Mouse (Mus musculus): ENCODE results near the gene Anks3. TPM values are rescaled to one million over a fixed set of nuclear protein-coding genes. Genes with fewer than 3 reads are reported as not detected.

The Anks3 gene
- total RNA-seq, 2 experiments from 2014 or later, result 30.3 to 41.9 TPM

DNA sequence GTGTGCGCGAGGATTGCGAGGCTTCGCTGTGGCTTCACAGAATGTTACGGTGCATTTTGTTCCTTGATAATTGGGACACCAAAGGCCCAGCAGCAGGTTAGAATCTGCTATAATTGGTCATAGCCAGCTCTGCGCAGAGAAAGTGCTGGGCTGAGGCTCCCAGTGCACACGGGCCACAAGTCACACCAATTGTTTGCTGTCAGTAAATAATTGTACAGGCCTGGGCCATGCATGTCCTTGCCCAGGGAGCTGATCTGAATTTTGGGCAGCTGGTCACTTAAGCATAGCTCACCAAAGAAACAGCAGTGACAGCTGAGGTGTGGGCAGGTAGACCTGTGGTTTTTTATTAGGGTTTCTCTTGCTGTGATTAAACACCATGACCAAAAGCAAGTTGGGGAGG, 36.0 kb downstream of the Anks3 start:
- no peak for DNase-seq

DNA sequence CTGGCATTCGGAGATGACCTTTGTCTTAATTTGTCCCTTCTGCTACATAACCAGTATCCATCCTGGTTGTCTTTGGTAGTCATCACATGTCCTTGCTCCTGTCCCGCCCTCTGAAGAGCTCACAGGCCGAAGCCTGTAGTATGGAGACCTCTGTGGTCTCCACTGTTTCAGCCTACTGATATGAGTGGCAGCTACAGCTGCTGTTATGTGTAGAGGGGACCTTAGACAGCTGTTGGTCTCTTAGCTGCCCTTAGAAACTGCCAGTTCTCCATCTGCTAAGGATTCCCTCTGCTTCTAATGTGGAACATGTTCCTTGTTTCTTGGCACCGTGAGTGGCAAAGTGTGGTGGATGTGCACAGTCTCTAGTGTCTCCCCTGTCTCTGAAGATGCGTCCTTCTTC, 40.0 kb downstream of the Anks3 start:
- no peak for DNase-seq

DNA sequence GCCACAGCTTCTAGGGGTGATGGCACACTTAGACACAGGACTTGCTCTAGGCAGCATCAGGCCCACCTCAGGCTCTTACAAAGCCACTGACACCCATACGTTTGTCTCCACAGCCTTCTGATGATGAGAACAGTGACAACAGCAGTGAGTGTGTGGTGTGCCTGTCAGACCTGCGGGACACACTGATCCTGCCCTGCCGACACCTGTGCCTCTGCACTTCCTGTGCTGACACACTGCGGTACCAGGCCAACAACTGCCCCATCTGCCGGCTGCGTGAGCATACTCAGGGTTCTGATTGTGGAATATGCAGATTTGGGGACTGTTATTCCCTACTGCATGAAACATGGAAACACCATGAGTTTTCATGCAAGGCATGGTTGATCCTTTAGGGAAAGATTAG, 41.5 kb downstream of the Anks3 start:
- DNase-seq, result no peak

DNA sequence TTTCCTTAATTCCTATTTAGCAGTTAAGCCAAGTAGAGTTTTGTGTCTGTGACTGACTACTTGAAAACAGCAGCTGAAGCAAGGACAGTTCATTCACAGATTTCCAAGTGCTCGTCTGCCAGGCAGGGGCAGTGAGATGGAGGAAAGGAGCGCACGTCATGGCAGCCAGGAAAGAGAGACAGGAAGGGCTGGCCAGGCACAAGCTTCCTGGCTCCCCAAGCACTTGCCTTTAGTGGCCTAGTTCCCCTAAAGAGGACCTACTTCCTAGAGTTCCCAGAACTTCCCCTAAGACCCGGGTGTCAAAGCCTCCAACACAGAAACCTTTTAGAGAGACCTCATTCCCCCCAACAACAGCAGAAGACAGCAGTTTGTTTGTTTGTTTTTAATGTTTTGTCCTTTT, 43.4 kb downstream of the Anks3 start:
- no peak for DNase-seq

DNA sequence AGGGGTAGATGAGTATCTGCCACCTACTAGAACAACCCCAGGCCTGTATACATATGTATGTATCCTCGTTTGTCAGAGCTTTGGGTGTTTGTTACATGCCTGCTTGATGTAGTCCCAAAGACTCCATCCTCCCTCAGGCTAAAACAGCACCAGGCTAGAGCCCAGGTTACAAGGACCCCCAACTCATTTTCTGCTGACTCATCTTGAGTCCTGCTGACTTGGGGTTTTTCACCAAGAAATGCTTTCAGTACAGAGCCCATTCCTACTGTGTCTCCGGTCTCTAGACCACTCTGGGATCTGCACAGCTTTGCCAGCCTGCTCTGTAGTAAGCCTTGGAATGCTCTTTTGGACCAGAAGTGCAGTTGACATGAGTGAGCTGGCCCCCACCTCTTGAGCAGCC, 47.4 kb downstream of the Anks3 start:
- DNase-seq, result no peak

DNA sequence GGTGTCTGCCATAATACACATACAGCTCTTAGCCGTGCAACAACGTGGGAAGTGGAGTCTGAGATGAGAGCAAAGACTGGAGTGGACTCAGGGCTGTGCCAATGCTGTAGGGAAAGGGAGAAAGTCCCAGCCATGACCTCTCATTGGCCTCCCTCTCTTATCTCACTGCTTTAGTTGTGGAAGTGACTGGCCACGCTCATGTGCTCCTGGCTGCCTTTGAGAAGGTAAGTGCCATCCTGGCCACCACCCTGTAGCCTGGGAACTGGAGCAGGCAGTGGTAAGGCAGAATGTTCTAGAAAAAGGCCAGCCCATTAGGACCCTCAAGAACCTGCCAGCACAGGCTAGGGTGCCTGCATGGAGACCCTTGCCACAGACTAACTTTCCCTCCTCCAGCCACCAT, 48.1 kb downstream of the Anks3 start:
- DNase-seq, result no peak

DNA sequence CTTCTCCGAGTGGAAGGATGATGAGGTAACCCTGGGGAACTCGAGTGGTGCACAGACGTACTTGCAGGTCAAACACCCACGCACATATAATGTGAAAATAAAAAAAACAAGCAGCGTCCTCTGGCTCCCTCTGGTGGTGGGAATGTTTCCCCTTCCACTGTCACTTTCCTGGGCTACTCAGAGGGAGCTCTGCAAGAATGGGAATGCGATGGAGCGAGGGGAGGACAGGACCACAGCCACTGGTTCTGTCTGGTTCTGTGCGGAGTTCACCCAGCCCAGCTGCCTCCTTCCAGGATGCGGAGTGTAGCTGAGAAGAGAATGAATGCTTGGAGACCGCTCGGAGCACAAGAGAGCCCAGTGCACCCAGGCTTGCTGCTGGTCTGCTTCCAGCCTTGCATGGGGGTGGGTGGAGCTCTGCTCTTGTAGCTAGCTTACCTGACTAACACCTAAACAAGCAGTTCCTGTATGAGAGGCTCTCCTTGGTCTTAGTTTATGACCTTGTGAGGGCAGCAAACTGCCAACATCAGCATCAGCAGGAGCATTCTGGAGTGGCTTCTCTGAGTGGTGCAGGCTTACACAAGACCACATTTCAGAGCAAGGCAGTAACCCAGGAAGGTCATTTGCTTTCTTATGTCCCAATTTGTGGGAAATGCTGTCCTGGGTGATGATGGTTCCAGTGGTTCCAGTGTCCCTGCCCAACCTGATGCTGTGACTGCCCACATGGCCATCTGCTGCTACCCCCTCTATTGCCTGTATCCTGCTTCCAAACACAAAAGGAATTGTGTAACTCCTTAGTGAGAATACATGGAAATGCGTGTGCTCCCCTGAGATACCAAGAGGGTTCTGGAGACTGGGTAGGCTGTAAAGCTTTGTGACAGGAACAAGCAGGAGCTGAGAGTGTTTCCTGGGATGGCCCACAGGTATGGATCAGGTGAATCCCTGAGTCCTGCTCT, 49.9 kb downstream of the Anks3 start:
- peak; percentile 92 for DNase-seq

DNA sequence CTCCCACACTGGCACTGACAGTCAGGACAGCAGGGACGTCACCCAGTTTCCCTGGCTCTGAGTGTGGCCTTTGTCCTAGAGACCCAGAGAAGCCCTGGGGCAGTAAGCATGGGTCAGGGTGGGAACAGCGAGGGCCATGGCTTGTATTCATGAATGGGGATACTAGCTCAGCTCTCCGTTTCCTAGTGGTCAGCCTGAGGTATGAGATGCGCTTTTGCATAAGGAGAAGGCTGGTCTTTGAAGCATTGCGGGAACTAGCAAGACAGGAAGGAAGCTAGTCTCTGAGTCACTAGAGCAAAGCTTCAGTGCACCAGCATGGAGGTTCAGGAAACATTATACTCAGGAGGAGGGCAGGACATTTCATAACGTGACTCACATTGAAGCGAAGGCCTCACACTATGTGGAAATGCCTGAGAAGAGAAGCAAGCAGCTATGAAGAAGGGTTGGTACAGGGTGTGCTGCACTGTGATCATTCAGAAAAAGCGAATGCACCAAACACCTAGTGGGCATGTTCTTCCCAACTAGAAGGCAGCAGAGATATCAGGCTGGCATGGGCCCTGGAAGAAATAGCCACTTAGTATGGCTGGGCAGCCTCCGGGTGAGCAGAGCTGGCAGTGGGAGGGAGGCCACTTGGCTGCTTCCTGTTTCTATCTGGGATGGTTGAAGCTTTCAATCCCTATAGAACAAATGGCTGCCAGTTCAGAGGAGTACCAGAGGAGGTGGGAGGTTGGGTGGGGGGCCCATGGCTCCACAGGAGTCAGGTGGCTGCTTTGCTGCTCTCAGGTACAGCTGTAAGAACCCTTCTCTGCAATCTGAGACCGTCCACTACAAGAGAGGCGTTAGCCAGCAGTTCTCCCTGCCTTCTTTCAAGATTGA, 50.9 kb downstream of the Anks3 start:
- DNase-seq, result peak; percentile 61

DNA sequence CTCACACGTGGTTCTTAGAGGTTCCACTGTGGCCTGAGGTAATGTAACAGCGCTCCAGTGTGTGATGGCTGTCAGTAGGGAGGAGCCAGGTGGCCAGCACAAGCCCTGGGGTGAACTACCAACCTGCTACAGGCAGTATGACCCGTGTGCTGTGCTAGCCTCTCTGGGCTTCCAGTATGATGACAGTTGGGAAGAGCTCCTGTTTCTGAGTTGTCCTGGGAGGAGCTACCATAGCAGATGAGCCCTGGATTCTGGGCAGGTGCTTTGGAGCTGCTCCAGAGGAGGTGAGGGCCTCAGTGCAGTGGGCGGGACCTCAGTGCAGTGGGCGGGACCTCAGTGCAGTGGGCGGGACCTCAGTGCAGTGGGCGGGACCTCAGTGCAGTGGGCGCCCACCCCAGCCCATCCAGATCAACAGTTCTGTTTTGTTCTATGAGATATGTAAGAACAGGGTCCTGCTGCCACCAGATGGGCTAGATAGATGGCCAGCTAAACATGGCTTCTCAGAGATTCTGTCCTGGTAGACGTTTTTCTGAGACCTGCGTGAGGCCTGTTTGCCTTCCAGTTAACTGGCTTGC, 51.8 kb downstream of the Anks3 start:
- DNase-seq, result no peak

DNA sequence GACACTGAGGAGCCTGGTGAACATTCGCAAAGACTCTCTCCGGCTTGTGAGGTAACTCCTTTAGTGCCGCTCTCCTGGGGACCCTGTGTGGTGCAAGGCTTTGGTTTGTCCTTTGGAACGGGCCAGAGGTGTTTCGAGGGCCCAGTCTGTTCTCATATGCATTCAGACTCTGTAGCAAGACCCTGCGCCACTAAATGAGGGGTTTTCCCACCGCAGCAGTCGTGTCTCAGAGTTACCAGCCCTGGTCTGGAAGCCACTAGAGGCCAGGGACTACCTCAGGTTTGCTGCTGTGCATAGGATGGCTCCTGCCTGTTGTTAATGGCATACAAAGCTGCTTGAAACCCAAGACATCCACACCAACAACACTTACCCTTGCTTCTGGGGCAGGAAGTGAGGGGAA, 53.2 kb downstream of the Anks3 start:
- DNase-seq, result no peak

DNA sequence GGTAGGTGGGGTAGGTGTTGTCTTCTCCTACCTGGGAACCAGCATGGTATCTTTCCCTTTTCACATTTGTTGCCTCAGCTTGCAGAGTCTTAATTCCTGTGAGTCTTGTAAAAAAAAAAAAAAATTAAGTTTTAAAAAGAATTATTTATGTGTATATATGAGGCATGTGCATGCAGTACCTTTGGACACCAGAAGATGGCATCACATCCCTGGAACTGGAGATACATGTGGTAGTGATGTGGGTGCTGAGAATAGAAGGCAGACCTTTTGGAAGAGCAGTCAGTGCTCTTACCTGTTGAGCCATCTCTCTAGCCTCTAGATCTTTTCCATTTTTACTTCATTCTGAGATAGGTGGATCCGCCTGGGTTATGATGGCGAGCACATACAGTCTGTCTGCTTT, 54.3 kb downstream of the Anks3 start:
- DNase-seq, result no peak

DNA sequence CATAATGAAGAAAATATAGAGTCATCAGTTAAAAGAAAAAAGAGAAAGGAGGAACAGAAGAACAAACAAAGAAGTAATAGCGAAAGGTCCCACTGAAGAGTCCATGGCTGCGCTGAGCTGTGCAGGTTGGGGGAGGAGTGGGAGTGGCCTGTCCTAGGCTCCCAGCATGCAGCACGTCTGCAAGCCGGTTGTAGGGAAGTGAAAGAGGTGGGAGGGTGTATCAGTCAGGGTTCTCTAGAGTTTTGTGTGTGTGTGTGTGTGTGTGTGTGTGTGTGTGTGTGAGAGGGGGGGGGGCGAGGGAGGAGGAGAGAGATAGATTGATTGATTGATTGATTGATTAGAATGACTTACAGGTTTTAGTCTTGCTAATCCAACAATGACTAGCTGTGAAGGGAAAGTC, 56.0 kb downstream of the Anks3 start:
- DNase-seq, result no peak

DNA sequence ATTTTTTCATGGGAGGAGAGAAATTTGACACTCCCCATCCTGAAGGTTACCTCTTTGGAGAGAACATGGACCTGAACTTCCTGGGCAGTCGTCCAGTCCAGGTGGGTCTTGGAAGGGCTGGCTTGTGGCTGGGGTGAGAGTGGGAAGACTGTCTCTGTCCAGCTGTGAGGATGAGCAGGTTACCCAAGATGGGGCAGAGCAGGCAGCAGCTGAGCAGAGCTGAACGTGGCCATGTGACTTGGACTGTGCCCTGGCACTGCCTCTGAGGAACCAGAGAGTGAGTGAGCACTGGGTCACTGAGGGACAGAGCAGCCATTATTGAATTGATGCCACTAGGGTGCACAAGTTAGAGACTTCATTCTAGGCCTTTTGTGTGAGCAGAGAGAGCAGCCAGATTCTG, 56.6 kb downstream of the Anks3 start:
- peak; percentile 51 for DNase-seq

DNA sequence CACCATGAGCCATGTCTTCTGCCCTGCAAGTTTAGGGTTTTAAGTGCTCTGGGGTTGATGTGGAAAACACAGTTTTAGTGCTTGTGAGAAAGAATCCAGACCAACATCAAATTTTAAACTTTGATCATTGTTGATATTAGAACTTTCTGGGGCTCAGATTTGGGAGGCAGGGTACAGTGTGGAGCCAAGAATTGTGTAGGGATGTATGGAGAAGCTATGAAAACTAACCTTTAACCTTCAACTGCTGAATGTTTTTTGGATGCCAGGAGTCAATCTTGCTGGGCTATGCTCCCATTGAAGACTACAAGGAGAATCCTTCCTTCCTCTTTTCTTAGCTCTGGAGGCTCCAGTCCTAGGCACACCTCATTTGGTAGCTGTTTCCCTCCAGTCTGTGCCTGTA, 57.4 kb downstream of the Anks3 start:
- no peak for DNase-seq

DNA sequence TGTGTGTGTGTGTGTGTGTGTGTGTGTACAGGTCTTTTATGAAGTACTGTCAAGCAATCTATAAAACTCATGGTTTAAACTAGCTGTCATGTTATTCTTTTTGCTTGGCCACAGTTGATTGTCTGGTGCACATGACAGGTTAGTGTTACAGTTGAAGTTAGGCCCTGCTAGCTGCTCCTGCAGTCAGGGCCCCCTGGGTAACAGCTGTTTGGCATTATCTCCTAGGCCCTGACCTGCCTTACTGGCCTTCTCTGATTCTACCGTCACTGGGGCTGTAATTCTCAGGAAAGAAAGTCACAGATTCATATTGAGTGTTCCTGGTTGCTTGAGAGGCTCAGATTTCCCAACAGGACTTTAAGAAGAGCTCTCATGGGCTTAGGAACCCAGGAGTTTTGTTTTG, 58.4 kb downstream of the Anks3 start:
- DNase-seq, result no peak

DNA sequence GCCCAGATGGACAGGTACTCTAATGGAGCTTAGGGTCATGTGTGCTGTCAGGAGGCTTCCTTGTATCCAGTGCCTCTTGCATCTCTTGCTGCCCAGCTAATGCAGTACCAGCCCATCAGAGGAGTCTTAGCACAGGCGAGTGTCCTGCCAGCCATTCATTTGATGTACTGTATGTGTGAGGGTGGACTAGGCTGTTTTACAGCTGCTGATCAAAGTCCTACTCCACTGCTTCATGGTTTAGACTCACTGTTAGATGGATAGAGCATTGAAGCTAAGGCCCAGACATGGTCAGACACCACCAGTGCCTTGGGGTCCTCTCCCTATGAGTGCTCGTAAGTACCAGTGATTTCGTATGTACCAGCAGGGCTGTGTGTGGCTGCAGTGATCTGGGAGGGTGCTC, 59.1 kb downstream of the Anks3 start:
- DNase-seq, result no peak

DNA sequence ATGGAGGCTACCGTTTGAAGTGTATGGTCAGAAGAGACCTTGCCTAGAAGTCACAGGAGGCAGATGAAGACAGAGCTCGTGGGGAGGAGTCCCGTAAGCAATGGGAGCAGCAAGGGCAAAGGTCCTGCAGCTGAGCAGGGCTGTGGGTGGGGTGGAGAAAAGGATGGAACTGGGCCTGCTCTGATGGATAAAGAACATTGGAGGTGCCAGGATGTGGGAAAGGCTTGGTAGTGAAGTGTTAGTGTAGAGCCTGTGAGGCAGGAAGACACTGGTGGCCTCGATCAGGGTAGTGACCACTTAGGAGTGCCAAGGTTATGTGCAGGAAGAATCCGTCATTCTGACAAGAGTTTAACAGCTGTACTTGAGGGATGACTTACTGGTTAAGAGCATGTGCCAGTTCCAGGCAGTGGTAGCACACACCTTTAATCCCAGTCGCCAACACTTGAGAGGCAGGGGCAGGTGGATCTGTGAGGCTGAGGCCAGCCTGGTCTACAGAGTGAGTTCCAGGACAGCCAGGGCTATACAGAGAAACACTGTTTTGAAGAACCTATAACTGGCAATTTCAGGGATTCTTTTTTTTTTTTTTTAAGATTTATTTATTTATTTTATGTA, 60.4 kb downstream of the Anks3 start:
- DNase-seq, result no peak

DNA sequence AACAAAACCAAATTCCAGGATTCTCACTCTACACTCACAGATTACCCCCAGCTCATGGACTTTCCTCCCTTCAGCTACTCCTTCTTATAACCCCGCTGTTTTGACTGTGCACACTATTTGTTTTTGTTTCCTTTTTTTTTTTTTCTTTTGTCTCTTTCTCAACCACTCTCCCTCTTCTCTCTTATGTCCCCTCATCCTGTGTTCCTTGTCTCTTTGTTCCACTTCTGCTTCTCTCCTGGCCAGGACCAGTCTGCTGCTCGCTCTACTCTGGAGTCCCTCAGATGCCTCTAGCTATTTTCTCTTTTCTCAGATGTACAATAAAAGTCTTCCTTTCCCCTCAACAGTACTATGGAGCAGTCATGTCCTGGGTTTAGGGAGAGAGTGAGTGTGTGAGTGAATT, 61.6 kb downstream of the Anks3 start:
- DNase-seq, result no peak

DNA sequence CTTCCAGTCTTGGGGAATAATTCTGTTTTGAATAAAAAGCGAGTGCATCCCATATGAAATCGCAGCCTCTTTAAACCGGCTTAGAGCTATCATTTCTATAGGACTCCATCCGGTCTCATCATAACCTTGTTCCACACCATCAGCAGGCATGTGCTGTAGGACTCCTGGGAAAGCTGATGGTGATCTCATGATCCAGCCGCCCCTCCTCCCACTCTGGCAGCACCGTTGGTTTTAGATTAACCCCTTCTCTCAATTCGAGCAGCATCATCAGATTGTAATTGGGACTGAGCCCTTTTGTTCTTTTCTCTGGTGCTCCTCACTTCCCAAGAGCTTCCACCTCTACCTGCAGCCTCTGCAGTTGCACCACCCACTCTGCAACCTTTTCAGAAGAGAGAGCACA, 62.8 kb downstream of the Anks3 start:
- no peak for DNase-seq

DNA sequence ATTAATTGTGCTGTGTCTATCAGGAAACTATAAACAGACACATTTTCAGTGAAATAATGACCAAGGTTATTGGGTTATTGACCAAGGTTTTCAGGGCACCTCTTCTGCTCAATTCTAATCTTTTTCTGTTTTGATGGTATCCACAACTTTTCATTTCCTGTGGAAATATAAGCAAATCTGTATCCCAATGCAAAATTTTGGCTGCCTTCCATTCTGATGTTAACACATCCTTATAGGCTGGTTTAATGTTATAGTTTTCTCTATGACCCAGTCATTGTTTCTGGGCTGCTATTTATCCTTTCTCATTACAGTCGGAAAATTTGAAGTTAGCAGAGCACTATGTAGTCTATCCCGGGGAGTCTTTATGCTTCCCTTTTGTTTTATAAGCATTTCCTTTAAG, 64.3 kb downstream of the Anks3 start:
- DNase-seq, result no peak

DNA sequence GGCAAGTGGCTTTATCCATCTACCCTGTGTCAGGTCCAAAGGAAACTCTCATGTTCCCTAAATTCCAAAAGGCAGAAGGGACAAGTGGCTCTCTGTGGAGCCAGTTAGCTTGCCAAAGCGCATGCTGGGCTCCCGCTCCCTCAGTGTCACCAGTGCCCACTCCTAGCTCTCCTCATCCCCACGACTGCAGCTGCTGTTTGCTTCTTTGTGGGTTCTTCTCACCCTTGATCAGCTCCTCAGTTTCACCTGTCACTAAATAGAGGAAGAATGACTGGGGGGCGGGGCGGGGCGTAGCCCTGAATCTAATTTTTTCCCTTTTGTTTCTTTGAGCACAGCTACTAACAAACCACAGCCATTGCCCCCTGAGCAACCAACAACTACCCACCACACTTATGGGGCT, 65.1 kb downstream of the Anks3 start:
- no peak for DNase-seq

DNA sequence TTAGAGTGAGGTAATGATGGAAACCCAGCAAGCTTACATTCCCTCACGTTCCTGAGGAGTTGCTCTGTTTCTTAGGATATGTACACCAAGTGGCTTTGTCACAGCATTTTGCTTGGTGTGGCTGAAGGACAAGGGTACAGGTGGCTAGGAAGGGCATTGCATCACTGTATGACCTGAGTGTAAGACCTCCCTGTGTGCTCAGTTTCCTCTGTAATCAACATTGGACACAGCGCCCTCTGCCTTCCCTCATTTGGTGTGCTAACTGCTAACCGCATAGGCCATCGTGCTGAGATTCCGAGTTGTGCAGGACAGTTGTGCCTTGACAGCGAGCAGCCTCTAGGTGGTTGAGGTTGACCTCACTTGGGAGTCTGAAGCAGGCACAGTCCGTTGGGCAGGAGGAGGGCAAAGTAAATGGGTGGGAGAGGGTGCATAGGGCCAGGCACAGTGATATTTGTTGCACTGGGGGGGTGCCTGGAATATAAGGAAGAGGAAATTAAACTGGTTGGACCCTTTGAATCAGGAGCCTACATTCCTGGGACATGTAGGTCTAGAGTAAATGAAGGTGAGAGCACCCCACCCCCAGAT, 66.8 kb downstream of the Anks3 start:
- DNase-seq, result no peak
